Mouse (Mus musculus) thymus, postnatal 14 days (tissue): ENCODE results near the gene Bend6.

Experiments
- DNase-seq: peaks from one replicate; pipeline ENCODE4 v3.0.0; 2021

Gene Bend6

GRCm38 (mm10) chr1:33907421-33908190 is at the start of gene Bend6:
TSS of gene Bend6 (minus strand) at chr1:33907816.
- DNase-seq = peak; percentile 77

- no peak for DNase-seq
Measured at GRCm38 (mm10) chr1:33955626-33956025, 48.0 kb upstream of the Bend6 start.

GRCm38 (mm10) chr1:33948511-33948910 is 40.9 kb upstream of the Bend6 start:
- DNase-seq = no peak

- no peak for DNase-seq
Measured at GRCm38 (mm10) chr1:33947838-33948237, 40.2 kb upstream of the Bend6 start.

- no peak for DNase-seq
Measured at GRCm38 (mm10) chr1:33946601-33947395, 39.2 kb upstream of the Bend6 start.

- DNase-seq = no peak
Measured at GRCm38 (mm10) chr1:33945756-33946155, 38.1 kb upstream of the Bend6 start.

GRCm38 (mm10) chr1:33944977-33945750 is 37.5 kb upstream of the Bend6 start:
- peak; percentile 9 for DNase-seq

GRCm38 (mm10) chr1:33943943-33944342 is 36.3 kb upstream of the Bend6 start:
- DNase-seq = no peak

- peak; percentile 7 for DNase-seq
Measured at GRCm38 (mm10) chr1:33942638-33943037, 35.0 kb upstream of the Bend6 start.

- DNase-seq = no peak
Measured at GRCm38 (mm10) chr1:33940364-33940928, 32.8 kb upstream of the Bend6 start.

- DNase-seq = no peak
Measured at GRCm38 (mm10) chr1:33939828-33940227, 32.2 kb upstream of the Bend6 start.

- DNase-seq = no peak
Measured at GRCm38 (mm10) chr1:33935946-33936345, 28.3 kb upstream of the Bend6 start.

- no peak for DNase-seq
Measured at GRCm38 (mm10) chr1:33932845-33933499, 25.4 kb upstream of the Bend6 start.

- no peak for DNase-seq
Measured at GRCm38 (mm10) chr1:33932196-33932595, 24.6 kb upstream of the Bend6 start.

- DNase-seq = no peak
Measured at GRCm38 (mm10) chr1:33931791-33932190, 24.2 kb upstream of the Bend6 start.

GRCm38 (mm10) chr1:33927466-33927865 is 19.9 kb upstream of the Bend6 start:
- DNase-seq = no peak

- DNase-seq = no peak
Measured at GRCm38 (mm10) chr1:33925283-33925682, 17.7 kb upstream of the Bend6 start.

GRCm38 (mm10) chr1:33922975-33923374 is 15.4 kb upstream of the Bend6 start:
- no peak for DNase-seq

- no peak for DNase-seq
Measured at GRCm38 (mm10) chr1:33916554-33916953, 8.9 kb upstream of the Bend6 start.

GRCm38 (mm10) chr1:33911589-33911988 is 4.0 kb upstream of the Bend6 start:
- no peak for DNase-seq

- DNase-seq = no peak
Measured at GRCm38 (mm10) chr1:33908191-33908962, 761 bp upstream of the Bend6 start, which contains the start of gene Dst. TSS of gene Dst (plus strand) at chr1:33908225.

- no peak for DNase-seq
Measured at GRCm38 (mm10) chr1:33906927-33907326, 689 bp downstream of the Bend6 start.
